Mouse (Mus musculus) activated CD4-positive, CD25-positive, alpha-beta regulatory T cell (primary cell): ENCODE results near the gene Cep131. TPM values are rescaled to one million over a fixed set of nuclear protein-coding genes. Genes with fewer than 3 reads are reported as not detected.

Experiments used
- polyA plus RNA-seq, 2 experiments: library from polyadenylated mRNA; unstranded; fragments of 100-300 nt; shearing (Covaris generic); gene quantifications; one replicate each; pipeline ENCODE4 v1.2.1; 2017

The Cep131 gene
- 1 to 10 TPM; 3.6 to 7.4 TPM for polyA plus RNA-seq

GRCm38 (mm10) chr11:120086702-120087152 is at the start of gene Cep131:
Gene Cep131 (minus strand): TSS chr11:120086827.

DNA sequence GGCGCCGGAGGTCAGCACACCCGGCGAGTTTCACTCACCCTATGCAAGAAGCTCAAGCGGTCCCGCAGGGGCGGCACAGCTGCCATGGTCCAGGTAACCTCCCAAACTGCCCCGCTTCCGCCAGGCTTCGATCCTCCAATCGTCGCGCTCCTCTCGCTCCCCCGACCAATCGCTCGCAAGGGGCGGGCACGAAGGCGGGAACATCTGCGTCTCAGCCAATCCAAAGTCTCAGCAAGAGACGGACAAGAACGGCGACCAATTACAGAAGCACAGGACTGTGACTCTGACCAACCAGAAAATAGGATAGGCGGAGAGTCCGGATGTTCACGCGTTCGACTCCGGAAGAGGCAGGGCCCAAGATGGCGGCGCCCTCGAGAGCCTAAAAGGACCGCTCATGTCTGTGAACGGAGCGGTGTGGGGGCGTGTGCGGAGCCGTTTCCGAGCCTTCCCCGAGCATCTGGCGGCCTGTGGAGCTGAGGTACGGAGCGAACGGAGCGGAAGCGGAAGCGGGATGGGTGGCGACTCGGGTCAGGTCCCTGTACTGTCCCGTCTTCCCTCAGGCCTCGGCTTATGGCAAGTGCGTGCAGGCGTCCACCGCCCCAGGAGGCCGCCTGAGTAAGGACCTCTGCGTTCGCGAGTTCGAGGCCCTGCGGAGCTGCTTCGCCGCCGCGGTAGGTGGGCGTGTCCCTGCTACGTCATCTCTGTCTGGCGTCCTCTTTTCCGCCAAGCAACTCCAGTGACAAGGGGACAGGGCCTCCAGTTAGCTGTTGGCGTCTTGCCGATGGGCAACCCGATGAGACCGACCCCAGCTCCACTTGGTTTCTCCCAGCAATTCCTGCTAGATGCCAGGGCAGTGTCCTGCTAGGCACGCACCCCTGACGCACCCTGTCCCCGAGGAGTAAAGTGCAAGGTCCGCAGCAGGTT is 12.2 kb upstream of the Cep131 start, which contains the start of the genes Tepsin and Ndufaf8:
TSS of gene Tepsin (minus strand) at position 144 of the 924 bp plus-strand sequence.
TSS of gene Ndufaf8 (plus strand) at position 341 of the 924 bp plus-strand sequence.

DNA sequence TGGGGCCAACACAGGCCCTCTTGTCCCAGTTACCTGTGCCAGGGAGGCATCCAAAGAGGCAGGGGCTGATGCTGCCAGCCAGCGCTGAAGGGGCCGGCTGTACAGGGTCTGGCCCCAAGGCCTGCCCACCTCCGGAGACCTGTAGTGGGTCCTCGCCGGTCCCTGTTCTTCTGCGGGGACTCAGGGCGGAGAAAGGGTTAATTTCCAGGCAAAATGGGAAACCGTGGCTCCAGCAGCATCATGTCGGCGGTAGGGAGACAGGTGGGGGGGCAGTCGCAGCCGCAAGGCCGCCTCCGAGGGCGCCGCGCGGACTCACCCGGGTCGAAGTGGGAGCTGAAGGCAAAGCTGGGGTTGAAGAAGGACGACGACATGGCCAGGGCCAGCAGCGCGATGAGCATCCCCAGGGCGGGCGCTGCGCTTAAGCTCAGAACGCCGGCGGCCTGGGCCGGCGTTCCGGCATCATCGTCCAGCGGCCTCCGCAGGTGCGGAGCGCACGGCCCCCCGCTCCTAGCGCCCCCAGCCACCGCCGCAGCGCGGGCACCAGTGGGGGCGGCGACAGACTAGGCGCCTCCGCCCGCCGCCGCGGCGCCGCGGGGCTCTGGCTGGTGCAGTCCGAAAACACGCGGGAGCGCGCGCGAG is 40.0 kb downstream of the Cep131 start, which contains the start of gene Aatk:
TSS of gene Aatk (minus strand) at position 615 of the 639 bp plus-strand sequence.

Other genes starting within 250 kb of the Cep131 start
- 10 to 100 TPM; 58.0 to 66.6 TPM for gene Chmp6, start 173.4 kb downstream of the Cep131 start, polyA plus RNA-seq
- gene Baiap2, start 144.1 kb downstream of the Cep131 start, polyA plus RNA-seq, result 10 to 100 TPM; 12.9 to 17.5 TPM
- gene Aatk, start 39.7 kb downstream of the Cep131 start, polyA plus RNA-seq, result under 1 TPM in 1 of 2 experiments, not detected in 1; 0.61 TPM
- 10 to 100 TPM; 28.1 to 30.5 TPM for gene Tepsin, start 11.9 kb upstream of the Cep131 start, polyA plus RNA-seq
- 10 to 100 TPM; 79.0 to 98.3 TPM for gene Ndufaf8, start 12.1 kb upstream of the Cep131 start, polyA plus RNA-seq
- 100 to 1,000 TPM in 1 of 2 experiments, 10 to 100 TPM in 1; 68.7 to 106 TPM for gene Slc38a10, start 64.5 kb upstream of the Cep131 start, polyA plus RNA-seq
- under 1 TPM; 0.06 to 0.73 TPM for gene Bahcc1, start 146.1 kb upstream of the Cep131 start, polyA plus RNA-seq